Mouse (Mus musculus) stomach, postnatal 0 days (tissue): ENCODE data around the gene Acoxl.

Experiments used
- CTCF ChIP-seq: IDR thresholded peaks from 2 replicates; pipeline ENCODE4 v1.5.1; 2016; ENCODE audit warnings: antibody characterized with exemption, low read depth, mild to moderate bottlenecking, moderate library complexity
- EP300 ChIP-seq: optimal IDR thresholded peaks from 2 replicates; pipeline ENCODE3; 2016; ENCODE audit warnings: antibody characterized with exemption

DNA sequence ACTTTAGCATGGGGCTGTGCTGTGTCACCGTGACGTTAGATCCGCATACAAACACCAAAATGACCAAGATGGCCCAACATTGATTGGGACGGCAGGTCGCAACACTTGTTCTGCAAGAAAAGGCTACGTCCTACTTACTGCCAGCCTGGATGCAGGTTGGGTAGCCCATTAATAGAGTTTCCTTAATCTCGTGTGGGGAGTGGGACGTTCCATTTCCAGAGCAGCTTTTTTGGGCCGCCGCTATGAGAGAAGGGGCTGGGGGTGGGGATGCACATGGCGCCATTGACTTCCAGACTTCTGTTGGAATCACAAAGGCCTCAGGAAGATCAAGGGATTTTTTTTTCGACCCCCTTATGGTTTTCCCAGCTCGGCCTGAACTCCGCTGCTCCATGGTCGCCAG is 286.0 kb downstream of the Acoxl start:
- no peak for TF ChIP-seq CTCF
- TF ChIP-seq EP300: no peak
